Mouse (Mus musculus) cerebellum, postnatal 10 days (tissue): Measurements from ENCODE around the gene Itga4.

Experiments used
- DNase-seq, 2 experiments: peaks; one replicate each; pipeline ENCODE4 v3.0.0; 2021; ENCODE audit warnings: mixed read lengths in 2 of 2

The Itga4 gene

DNA sequence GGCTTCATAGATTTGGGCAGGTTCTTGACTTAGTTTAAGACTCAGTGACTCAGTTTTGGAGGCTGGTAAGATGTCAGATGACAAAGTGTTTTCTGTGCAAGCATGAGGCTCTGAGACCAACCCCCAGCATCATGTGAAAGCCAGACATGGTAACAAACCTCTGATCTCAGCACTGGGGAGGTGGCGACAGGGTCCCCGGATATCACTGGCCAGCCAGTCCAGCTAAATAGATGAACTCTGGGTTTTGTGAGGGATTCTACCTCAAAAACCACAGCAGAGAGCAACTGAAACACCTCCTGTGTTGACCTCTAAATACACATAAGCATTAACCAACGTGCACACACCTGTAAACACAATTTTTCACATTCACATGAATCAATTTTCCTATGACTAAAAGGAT lies 12.0 kb downstream of the Itga4 start:
- no peak for DNase-seq

DNA sequence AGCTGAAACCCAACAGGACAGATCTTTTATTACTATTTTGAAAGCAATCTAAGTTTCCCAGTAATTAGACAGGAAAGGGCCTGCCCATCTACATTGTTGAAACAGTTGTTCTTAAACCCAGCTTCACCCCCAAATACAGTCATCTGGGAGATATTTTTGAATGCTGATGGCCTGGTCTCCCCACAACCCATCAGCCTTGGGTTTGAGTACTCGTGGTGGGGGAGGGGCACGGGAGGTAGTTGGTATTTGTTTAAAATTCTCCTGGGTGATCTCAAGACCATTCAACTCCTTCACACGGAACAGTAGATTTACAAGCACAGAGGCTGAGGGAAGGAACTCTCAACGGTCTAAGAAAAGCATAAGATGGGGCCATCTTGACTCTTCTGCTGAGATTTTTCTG lies 13.6 kb downstream of the Itga4 start:
- DNase-seq, result no peak

DNA sequence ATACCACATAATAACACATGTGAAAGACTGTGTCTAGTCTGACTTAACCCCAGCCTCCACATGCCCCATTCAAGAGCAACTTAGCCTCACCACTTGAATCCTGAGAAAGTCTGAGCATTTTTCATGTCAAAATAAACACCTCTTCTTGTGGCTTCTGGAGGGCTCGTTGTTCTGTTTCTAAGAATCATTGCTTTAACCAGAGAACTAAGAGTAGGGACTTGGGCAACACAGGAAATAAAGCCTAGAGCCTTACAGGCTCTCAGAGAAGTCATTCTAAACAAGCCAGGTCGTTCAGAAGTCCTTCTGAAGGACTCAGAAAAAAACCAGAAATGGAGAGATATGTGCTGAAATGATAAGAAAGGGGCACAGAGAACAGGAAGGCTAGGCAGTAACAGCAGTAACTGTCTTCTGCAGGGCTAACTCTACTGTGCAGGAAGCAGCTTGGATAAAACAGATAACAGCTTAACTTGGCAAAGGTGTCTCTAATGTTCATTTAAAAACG lies 14.9 kb downstream of the Itga4 start:
- DNase-seq, result no peak

DNA sequence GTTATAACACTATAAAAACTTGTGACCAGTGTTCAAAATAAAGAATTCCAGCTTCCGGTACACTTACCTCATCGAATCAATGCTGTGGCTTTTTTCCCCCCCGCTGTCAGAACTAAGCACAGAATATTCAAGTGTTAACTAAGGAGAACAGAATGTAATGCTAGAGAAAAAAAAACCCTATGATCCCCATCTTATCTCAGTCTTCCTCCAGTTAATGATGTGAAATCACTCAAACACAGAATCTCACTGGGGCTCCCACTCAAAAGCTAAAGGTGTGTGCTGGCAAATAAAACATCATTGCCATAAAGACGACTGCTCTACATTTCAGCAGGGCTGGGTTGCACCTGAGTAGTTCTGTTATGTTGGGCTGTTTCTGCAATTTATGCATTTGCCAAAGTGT lies 16.6 kb downstream of the Itga4 start:
- no peak for DNase-seq

DNA sequence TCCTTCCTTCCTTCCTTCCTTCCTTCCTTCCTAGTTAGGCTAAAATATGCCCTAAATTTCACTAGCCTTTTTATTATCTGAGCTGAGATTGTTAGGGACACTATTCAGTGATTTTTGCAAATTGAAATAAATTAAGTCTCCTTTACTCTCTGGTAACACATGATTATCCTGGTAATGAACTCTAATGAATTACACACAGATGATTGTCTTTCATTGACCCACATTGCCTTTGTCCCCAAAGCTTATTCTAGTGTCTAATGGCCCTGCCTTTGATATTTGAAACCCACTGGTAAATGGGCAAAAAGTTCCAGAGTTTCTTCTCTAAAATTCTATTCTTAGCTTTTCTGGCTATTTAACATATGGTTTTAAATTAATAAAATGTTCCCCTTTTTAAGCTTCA lies 23.4 kb downstream of the Itga4 start:
- DNase-seq, result no peak

DNA sequence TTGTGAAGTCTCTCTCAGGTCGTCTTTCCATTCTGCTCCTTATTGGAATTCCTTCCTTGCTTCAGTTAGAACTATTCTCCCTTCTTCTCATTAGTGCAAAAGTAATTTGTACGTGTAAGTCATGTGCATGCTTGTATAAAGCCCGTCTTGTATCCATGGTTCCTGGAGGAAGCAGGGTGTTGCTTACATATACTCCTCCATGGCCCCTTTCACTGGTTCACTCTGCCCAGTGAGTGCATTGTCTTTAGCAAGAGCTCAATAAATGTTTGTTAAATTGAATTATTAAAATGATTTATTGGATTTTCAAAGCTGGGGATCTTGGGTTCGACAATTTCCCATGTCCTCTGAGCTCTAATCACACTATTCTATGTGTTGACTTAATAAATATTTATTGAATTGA lies 29.0 kb downstream of the Itga4 start:
- no peak for DNase-seq

DNA sequence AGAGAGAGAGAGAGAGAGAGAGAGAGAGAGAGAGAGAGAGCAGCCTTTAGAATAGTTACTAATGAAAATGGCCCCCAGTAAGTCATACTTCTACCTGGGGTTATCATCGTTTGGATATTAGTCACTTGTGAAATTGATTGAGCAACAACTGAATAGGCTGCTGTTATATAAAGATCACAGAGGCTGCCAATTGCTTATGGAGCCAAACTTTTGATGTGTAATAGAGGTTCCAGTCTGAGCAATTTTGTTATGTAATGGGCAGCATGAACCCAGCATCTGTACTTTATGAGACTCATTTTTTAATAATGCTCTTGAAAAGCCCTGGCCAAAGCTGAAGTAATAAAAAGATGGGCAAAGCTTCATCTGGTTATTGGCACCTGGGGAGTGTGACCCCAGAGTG lies 34.9 kb downstream of the Itga4 start:
- no peak for DNase-seq

DNA sequence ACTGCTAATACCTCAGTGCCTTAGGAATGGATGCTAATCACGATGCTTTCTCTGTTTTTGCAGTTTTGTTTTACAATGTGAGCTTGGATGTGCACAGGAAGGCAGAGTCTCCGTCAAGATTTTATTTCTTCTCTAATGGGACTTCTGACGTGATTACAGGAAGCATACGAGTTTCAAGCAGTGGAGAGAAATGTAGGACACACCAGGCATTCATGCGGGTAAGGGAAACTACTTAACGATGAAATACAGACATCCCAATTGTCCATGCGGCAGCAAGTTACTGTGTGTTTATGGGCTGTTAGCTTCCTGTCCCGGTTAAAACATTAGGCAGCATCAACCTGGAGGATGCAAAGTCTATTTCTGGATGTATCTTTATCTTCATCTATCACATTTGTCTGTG lies 36.7 kb downstream of the Itga4 start:
- no peak for DNase-seq

DNA sequence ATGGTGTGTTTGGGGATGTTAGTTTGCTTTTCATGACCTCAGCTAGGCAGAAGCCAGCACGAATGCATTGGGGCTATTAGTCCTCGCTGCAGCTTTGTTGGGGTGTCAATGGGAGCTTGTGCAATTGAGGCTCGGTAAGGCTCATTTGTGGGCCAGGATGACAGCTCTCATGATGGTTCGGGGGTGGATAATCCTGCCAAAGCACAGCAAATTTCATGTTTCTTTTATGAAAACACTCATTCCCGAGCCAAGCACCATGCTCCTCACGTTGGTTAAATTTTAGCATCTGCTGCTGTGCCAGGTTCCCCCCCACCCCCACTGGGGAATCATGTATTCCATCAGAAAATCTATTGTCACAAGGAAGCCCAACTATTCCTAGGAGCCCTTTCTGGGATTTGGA lies 37.2 kb downstream of the Itga4 start:
- no peak for DNase-seq

DNA sequence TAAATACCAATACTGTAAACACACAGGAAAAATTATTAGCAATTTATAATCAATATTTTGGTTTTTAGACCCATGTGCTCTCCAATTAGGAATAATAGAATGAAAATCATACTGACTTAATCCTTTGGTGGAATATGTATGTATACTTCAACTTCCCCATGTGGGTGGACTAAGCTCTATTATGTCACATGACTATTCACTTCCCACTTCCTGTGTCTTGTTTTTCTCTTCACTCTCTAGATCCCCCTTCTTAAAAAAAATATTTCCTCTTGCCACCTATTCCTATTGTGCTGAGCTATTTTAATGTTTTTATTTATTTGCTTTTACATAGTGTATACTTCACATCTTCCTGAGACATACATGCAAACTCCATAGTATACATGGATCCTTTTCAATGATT lies 47.2 kb downstream of the Itga4 start:
- no peak for DNase-seq

DNA sequence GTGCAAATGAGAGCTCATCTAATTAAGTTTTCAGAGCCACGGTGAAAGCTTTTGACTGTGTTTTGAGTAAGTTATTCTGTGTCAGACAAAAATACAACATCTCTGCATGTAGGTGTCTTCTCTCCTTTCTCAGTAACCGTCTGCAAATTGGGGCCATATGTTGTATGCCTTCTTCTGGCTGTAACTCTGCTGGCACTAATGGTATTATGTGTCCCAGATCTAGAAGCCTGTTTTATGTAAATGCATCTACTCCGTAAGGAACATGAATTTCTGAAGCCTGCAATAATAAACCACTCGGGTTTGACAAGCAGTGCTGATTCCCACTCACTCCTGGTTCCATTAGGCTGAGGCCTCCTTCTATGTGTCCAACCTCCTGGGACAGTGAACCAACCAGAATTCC lies 52.3 kb downstream of the Itga4 start:
- DNase-seq, result no peak

DNA sequence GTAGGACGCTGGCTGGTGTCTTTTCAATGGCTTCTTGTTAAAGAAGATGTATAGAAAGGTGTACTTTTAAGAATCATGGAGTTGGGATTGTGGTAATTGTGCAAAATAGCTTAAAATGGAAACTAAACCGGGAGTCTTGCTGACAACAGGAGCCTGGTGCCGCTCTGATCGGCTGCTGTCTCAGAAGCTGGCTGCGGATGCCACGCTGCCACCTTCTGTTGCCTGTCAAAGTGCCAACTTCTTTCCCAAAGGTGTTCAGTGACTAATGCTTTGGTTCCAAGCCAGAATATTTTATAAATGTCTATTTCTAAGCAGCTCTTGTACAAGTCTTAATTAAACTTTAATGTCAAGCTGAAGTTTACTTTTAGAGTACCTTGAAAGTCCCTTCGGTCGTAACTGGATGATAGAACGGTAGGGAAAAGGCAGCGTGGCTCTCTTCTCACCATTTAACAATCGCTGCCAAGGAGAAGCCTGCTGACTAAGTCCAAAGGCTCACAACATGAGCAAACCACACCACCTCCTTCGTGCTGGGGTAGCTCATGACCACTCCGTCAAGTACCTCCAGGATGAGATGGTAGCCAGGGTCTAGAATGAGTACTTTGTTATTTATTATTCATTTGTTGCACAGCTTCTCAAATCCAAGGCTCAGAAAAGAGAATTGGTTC lies 54.4 kb downstream of the Itga4 start:
- peak; percentile 85 to 91 for DNase-seq

DNA sequence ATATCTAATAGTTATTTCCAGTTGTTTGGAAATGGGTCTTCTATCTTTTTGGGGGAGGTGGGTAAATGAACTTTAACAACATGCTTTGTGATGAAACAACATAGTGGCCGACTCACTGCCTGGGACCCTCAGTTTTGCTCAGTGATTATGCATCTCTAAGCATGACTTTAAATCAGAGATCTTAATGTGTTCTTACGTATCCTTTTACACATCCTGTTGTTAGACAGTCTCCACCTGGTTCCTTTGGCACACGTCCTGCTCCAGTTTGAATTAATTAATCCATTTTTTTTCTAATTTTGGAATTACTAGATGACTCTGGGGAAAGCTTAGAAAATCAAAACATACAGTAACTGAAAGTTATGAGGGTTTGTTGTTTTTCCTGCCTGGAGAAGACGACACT lies 57.3 kb downstream of the Itga4 start:
- DNase-seq, result peak; percentile 30 to 31

DNA sequence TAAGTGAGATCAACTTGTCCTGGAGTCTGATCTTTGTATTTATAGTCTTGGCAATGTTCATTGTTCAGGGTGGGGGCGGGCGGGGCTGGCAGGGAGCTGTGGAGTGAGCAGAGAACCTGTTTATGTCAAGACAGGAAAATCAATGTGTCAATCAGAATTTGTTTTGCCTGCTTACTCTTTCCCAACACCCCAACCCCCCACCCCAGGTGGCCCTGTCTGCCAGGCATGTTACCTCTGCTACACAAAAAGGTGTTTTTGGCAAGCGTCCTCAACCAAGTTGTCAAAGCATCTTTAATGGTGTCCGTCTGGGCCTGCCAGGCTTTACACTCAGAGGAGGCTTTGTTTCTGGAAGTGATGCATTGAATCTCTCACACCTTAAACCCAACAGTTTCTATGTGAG lies 59.9 kb downstream of the Itga4 start:
- DNase-seq, result peak; percentile 27 to 42

DNA sequence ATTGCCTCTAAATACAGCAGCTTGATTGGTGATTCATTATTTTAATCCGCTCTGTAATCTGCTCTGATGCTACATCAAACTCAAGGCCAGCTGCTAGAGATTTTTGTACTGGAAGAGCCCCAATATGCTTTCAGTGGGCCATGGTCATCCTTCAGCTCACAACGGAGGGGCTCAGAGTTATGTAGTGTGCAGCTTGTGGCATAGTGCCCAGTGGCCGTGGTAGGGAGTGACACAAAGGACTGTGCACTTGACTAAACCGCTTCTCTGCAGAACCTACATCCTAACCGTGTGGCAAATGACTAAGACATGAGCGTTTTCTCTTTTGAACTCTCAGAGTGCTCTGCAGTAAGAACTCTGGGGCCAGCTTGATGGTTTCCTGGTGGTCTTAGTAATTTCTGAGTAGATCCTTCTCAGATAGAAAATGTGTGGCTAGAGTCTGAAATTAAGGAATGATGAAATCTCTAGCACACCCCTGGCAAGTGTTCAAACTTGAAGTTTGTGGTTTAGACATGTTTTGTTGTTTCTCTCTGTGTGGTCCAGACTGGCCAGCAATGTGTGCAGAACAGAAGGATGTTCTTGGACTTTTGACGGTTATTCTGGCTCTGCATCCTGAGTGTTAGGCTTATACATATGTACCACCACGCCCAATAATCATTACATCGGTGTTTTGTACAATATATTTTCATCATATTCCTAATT lies 61.1 kb downstream of the Itga4 start:
- peak; percentile 53 to 65 for DNase-seq

DNA sequence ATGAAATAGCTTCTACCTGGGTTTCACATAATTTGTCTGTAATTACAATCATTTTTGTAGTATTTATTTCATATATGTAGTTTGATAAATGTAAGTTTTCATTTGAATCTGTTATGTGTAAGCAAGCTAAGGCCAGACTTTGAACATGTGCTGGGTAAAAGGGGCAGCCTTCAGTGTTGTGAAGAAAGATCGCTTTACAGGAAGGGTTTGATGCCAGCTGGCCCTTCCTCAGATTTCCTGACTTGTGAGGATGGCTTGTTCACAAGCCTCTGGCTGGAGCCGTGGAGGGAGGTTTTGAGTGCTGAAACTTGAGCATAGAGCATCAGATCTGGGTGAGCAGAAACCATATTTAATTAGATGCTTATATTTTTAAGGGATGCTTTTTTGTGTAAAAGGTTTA lies 72.9 kb downstream of the Itga4 start:
- DNase-seq, result peak; percentile 63 to 74

DNA sequence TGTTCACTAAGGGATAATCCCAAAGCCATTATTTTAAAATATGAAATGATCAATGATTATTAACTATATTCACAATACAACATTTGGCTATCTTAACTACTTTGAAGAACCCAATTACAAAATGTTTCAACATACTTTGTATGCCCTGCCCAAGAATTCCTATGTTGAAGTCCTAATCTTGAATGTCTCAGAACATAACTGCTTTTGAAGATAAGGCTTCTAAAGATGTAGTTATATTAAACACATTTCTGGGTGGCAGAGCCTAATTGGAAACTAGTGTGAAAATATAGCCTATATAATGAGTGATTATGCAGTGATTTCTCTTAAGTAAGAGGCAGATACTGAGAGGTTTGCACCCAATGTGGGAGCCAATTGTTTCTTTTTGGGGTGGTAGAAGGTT lies 79.4 kb downstream of the Itga4 start:
- no peak for DNase-seq

DNA sequence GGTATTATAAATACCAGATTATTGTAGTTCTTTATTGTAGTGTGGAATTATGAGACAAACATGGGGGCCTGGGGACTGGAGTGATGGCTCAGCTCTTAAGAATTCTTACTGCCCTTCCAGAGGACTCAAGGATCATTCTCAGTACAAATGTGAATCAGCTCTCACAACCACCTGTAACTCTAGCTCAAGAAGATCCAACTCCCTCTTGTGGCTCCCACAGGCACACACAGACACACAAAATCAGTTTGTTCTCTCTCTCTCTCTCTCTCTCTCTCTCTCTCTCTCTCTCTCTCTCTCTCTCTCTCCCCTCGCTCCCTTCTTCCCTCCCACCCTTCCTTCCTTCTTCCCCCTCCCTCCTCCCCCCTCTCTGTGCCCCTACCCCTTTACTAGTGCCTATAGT lies 80.9 kb downstream of the Itga4 start:
- DNase-seq, result no peak

DNA sequence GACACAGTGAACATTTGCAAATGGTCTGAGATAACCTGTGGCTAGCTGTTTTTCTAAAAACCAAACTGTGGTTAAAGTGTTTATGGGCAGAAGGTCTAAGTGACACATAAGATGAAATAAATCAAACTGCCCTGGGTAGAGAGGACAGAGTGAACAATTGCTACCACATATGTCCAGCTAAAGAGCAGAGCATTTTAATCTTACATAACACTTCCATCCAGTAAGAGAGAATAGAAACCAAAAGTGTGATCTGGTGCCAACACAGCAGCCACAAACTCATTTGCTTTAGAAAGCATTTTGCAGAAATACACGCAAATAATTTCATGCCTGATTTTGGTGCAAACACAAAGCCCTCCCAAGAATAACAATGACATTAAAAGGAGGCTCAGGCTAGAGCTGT lies 83.8 kb downstream of the Itga4 start:
- DNase-seq, result no peak

DNA sequence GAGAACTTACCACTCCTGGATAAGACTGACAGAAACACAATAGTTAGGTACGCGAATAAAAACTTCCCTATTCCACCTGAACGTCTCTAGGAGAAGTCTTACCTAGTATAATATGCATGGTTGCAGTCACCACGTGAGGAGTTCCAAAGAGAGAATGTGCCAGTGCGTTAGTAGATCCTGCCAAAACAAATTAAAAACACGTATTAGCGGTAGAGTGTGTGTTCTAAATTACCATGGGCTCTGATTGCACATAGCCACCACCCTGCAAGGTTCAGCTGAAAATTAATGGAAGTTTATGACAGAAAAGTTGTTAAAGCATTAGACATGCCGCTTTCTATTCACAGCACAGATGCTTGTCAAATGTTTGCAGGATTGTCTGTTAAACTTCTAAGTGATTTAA lies 87.9 kb downstream of the Itga4 start:
- no peak for DNase-seq

DNA sequence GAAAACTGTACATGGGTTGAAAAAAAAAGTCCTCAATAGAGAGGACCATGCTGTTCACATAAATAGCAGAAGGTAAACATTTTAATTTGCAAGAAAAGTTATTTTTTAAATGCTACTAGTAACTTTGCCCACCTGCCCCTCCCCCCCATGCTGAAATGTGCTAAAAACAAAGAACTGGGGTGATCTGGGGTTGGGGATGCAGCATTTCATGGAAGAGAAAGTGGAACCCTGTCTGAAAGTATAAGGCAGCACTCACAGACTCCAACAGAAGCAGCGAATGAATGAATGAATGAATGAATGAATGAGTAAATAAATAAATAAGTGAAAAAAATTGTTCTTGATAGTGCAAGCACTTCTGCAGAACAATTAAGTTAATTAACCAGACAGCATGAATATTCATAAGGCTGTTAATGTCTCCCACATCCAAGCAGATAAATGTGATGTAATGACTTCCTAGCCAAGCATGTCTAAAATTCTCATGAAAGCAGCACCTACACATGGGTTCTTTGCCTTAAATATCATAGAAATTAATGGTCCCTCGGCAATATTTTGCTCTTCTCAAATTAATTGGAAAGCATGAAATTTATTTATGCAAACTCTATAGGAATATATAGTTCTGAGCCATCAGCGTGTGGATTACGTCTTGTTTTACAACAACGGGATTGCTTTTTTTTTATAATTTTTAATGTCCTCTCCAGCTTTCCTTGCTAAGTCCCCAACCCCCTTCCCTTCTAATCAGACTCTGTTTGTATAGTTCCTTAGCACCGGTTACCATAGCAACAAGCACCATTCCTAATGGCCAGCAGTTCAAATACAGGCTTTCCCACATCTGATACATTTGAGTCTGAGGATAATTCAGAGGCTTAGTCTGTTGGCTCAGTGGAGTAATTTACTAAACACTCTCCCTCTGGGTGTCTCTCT lies 96.2 kb downstream of the Itga4 start:
- no peak for DNase-seq

DNA sequence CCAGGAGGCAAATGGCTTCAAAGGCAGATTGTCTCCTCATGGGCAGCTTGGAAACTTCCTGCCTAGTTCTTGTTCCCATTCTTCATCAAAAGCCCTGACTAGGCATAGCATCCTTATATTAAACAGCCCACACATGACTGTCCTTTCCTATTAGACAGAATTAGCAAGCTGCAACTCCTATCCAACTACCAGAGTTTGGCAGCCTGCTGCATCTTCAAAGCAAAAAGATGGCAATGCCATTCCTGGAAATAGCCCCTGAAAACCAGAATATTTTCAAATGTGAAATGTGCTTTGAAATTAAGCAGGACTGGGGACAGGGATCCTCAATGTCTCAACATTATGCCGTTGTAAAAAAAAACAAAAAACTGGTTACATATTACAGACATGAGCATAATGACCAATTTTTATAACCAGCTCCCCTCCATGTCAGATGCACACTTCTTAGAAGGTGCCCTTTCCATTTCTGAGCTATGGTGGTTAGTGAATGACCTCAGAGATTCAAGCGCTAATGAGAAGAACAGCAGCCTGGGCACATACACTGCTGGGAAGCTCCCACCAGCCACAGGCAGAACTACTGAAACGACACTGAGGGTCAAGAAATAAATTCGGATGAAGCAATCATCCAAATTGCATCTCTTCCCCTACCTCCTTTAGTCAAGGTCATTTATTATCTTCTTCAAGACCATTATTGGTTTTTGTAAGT lies 97.0 kb downstream of the Itga4 start:
- no peak for DNase-seq

DNA sequence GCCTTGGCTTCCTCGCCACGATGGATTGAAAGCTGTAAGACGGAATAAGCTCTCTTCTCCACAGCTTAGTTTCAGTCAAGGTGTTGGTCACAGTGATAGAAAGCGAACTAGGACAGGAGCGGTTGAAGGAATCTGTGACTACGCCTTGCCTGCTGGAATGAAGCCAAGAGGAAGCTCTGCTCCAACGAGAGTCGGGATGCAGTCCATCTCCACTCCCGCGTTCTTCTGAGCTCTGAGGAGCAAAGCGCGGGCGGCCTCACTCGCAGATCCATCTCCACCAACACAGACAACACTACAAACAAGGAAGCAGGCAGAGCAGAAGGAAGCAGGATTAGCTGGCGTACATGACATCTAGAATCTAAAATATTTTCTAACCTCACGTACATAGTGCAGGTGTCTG lies 99.5 kb downstream of the Itga4 start:
- DNase-seq, result no peak
